Mouse (Mus musculus): ENCODE results near the gene Mydgf. TPM values are rescaled to one million over a fixed set of nuclear protein-coding genes. Genes with fewer than 3 reads are reported as not detected.

The Mydgf gene
- total and polyA plus RNA-seq, 3 experiments = 25.4 to 28.3 (median 26.0) TPM

- Histone ChIP-seq H3K4me3 (peak within 1 kb of the TSS; percentile 58), H3K4me1 (ENCODE audit: control insufficient read depth, insufficient read depth, low read length) (peaks cover 16% of the 10 kb centered on the region), H3K27me3 (ENCODE audit: control insufficient read depth, insufficient read depth, low read length) (no peaks in the 10 kb centered on the region), H3K9ac (ENCODE audit: low read depth, low read length) (peak within 1 kb of the TSS; percentile 65), H3K27ac (no peak within 1 kb of the TSS), H3K79me2 (replicated peaks; ENCODE audit: control insufficient read depth, insufficient read depth, low read length) (no peaks in the 10 kb centered on the region), H3K36me3 (ENCODE audit: control insufficient read depth, insufficient read depth, low read length) (no peaks in the 10 kb centered on the region)
- intact Hi-C loops (cut with DNase I) = no loop called here
- TF ChIP-seq CTCF (IDR thresholded peaks at IDR 0.05) (no peak), EP300 (IDR thresholded peaks at IDR 0.05; ENCODE audit: insufficient read depth, low read depth, low read length) (no peak), POLR2A (IDR thresholded peaks at IDR 0.05; ENCODE audit: insufficient read depth, low read depth, low read length) (no peak)
- DNase-seq = peak; percentile 64 to 83
- 2% methylated on average over 78 of the region's 79 CpGs for WGBS
Measured at GRCm38 (mm10) chr17:56139858-56140595, 43.7 kb downstream of the Mydgf start, which contains the start of gene Sema6b. Gene Sema6b, minus strand, starts transcription at chr17:56140343.

- H3K36me3 ChIP-seq (ENCODE audit: control insufficient read depth, insufficient read depth, low read length) = no peaks in the 10 kb centered on the region
- peak overlapping the region; percentile 65 for H3K9ac ChIP-seq (ENCODE audit: low read depth, low read length)
- intact Hi-C loops (cut with DNase I) = no loop called here
- peak overlapping the region; percentile 58 for H3K4me3 ChIP-seq
- H3K27me3 ChIP-seq (ENCODE audit: control insufficient read depth, insufficient read depth, low read length) = no peaks in the 10 kb centered on the region
- WGBS = 28% methylated on average over 17 of the region's 21 CpGs
- H3K4me1 ChIP-seq (ENCODE audit: control insufficient read depth, insufficient read depth, low read length) = peaks cover 18% of the 10 kb centered on the region
- no peaks in the 10 kb centered on the region for H3K79me2 ChIP-seq (replicated peaks; ENCODE audit: control insufficient read depth, insufficient read depth, low read length)
- DNase-seq = no peak
- TF ChIP-seq POLR2A (IDR thresholded peaks at IDR 0.05; ENCODE audit: insufficient read depth, low read depth, low read length) = no peak
- TF ChIP-seq CTCF (IDR thresholded peaks at IDR 0.05) = no peak
- no peak for TF ChIP-seq EP300 (IDR thresholded peaks at IDR 0.05; ENCODE audit: insufficient read depth, low read depth, low read length)
- H3K27ac ChIP-seq = no peak overlapping the region
Measured at GRCm38 (mm10) chr17:56139355-56139754, 44.4 kb downstream of the Mydgf start.

GRCm38 (mm10) chr17:56137839-56138613 is 45.7 kb downstream of the Mydgf start:
- Histone ChIP-seq H3K27me3 (ENCODE audit: control insufficient read depth, insufficient read depth, low read length) (no peaks in the 10 kb centered on the region), H3K36me3 (ENCODE audit: control insufficient read depth, insufficient read depth, low read length) (no peaks in the 10 kb centered on the region), H3K27ac (peak overlapping the region; percentile 93), H3K9ac (ENCODE audit: low read depth, low read length) (no peak overlapping the region; the same call in 1 of the 2 replicates), H3K4me3 (no peak overlapping the region), H3K79me2 (replicated peaks; ENCODE audit: control insufficient read depth, insufficient read depth, low read length) (no peaks in the 10 kb centered on the region), H3K4me1 (ENCODE audit: control insufficient read depth, insufficient read depth, low read length) (peaks cover 21% of the 10 kb centered on the region)
- intact Hi-C loops (cut with DNase I) = no loop called here
- 35% methylated on average over 25 of the region's 25 CpGs for WGBS
- no peak for DNase-seq
- TF ChIP-seq EP300 (IDR thresholded peaks at IDR 0.05; ENCODE audit: insufficient read depth, low read depth, low read length) (no peak), POLR2A (IDR thresholded peaks at IDR 0.05; ENCODE audit: insufficient read depth, low read depth, low read length) (no peak), CTCF (IDR thresholded peaks at IDR 0.05) (no peak)

- intact Hi-C loops (cut with DNase I) = no loop called here
- Histone ChIP-seq H3K79me2 (replicated peaks; ENCODE audit: control insufficient read depth, insufficient read depth, low read length) (no peaks in the 10 kb centered on the region), H3K36me3 (ENCODE audit: control insufficient read depth, insufficient read depth, low read length) (no peaks in the 10 kb centered on the region), H3K9ac (ENCODE audit: low read depth, low read length) (no peak overlapping the region), H3K4me1 (ENCODE audit: control insufficient read depth, insufficient read depth, low read length) (peaks cover 22% of the 10 kb centered on the region), H3K27me3 (ENCODE audit: control insufficient read depth, insufficient read depth, low read length) (no peaks in the 10 kb centered on the region), H3K27ac (peak overlapping the region; percentile 93), H3K4me3 (no peak overlapping the region)
- TF ChIP-seq POLR2A (IDR thresholded peaks at IDR 0.05; ENCODE audit: insufficient read depth, low read depth, low read length) (no peak; the same call in 1 of the 2 replicates), EP300 (IDR thresholded peaks at IDR 0.05; ENCODE audit: insufficient read depth, low read depth, low read length) (0 out of 2 replicates have a peak, but pooled peaks have one; percentile 48)
- no peak for DNase-seq
- WGBS = 54% methylated on average over 7 of the region's 7 CpGs
Measured at GRCm38 (mm10) chr17:56136558-56136957, 47.2 kb downstream of the Mydgf start.

GRCm38 (mm10) chr17:56134463-56134971 is 49.2 kb downstream of the Mydgf start:
- Histone ChIP-seq H3K27me3 (ENCODE audit: control insufficient read depth, insufficient read depth, low read length) (no peaks in the 10 kb centered on the region), H3K36me3 (ENCODE audit: control insufficient read depth, insufficient read depth, low read length) (no peaks in the 10 kb centered on the region), H3K9ac (ENCODE audit: low read depth, low read length) (peak overlapping the region; percentile 32), H3K79me2 (replicated peaks; ENCODE audit: control insufficient read depth, insufficient read depth, low read length) (no peaks in the 10 kb centered on the region), H3K4me1 (ENCODE audit: control insufficient read depth, insufficient read depth, low read length) (peaks cover 22% of the 10 kb centered on the region), H3K4me3 (peak overlapping the region; percentile 48), H3K27ac (peak overlapping the region; percentile 93)
- peak; percentile 95; the same call in 1 of the 2 replicates for TF ChIP-seq CTCF (IDR thresholded peaks at IDR 0.05)
- no peak for TF ChIP-seq POLR2A (IDR thresholded peaks at IDR 0.05; ENCODE audit: insufficient read depth, low read depth, low read length)
- DNase-seq = peak; percentile 80 to 86
- intact Hi-C loops (cut with DNase I) = loop anchor here (5.0 kb wide), 1 partner anchor 218 kb away; no protein-coding TSS in a partner anchor
- WGBS = 3% methylated on average over 27 of the region's 27 CpGs

All from heart, adult 2 months (tissue).